Mouse (Mus musculus): ENCODE results near the gene Atp6v1f. TPM values are rescaled to one million over a fixed set of nuclear protein-coding genes. Genes with fewer than 3 reads are reported as not detected.

Gene Atp6v1f
- polyA plus RNA-seq, 1 experiment from 2014 or later, result 268 TPM

GRCm38 (mm10) chr6:29471137-29471536, 3.6 kb downstream of the Atp6v1f start, which contains the start of gene Atp6v1fnb:
Gene Atp6v1fnb, plus strand, starts transcription at chr6:29471437.
- H3K27ac ChIP-seq, result no peak within 1 kb of the TSS
- no peaks in the 10 kb centered on the region for H3K9me3 ChIP-seq (replicated peaks)
- ATAC-seq (replicated peaks; ENCODE audit: low FRiP score), result no peak
- no peak within 1 kb of the TSS for H3K4me3 ChIP-seq (replicated peaks)
- no peaks in the 10 kb centered on the region for H3K27me3 ChIP-seq
- peaks cover 26% of the 10 kb centered on the region for H3K4me1 ChIP-seq
- H3K36me3 ChIP-seq, result peaks cover 25% of the 10 kb centered on the region
- H3K9ac ChIP-seq, result no peak within 1 kb of the TSS
- WGBS, result 85% methylated on average over 4 of the region's 4 CpGs
- H3K4me2 ChIP-seq, result no peak within 1 kb of the TSS

- peak; percentile 95 for ATAC-seq (replicated peaks; ENCODE audit: low FRiP score)
- H3K9ac ChIP-seq, result peak overlapping the region; percentile 44
- H3K4me2 ChIP-seq, result peak overlapping the region; percentile 80
- peak overlapping the region; percentile 55 for H3K4me3 ChIP-seq (replicated peaks)
- H3K4me1 ChIP-seq, result peaks cover 18% of the 10 kb centered on the region
- H3K27me3 ChIP-seq, result no peaks in the 10 kb centered on the region
- no peaks in the 10 kb centered on the region for H3K9me3 ChIP-seq (replicated peaks)
- H3K36me3 ChIP-seq, result peaks cover 25% of the 10 kb centered on the region
- no peak overlapping the region for H3K27ac ChIP-seq
- 2% methylated on average over 31 of the region's 33 CpGs for WGBS
Measured at GRCm38 (mm10) chr6:29473941-29474691, 6.6 kb downstream of the Atp6v1f start.

GRCm38 (mm10) chr6:29474736-29475135, 7.2 kb downstream of the Atp6v1f start:
- peak overlapping the region; percentile 80 for H3K4me2 ChIP-seq
- peaks cover 25% of the 10 kb centered on the region for H3K36me3 ChIP-seq
- no peaks in the 10 kb centered on the region for H3K27me3 ChIP-seq
- H3K9ac ChIP-seq, result no peak overlapping the region
- peaks cover 16% of the 10 kb centered on the region for H3K4me1 ChIP-seq
- peak overlapping the region; percentile 55; the same call in 1 of the 2 replicates for H3K4me3 ChIP-seq (replicated peaks)
- H3K27ac ChIP-seq, result no peak overlapping the region
- 67% methylated on average over 2 of the region's 2 CpGs for WGBS
- no peaks in the 10 kb centered on the region for H3K9me3 ChIP-seq (replicated peaks)
- no peak; the same call in 1 of the 2 replicates for ATAC-seq (replicated peaks; ENCODE audit: low FRiP score)

DNA sequence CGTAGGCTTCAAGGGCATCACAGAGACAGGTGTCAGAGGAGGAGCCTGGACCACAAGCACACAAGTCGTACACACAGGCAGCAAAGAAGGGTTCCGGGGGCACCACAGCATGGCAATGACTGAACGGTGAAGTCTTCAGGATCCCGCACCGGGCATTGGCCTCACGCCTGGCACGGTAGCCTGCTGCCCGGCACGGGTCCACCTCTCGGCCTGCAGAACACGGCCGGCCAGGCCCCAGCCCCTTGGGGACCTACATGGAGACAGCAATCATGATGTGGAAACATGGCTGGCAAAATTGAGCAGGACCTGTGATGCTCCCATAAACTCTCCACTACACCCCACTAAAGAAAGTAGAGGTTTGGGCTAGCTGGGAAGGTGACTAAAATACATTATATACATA, 15.2 kb downstream of the Atp6v1f start:
- no peaks in the 10 kb centered on the region for H3K27me3 ChIP-seq
- H3K9ac ChIP-seq, result no peak overlapping the region
- WGBS, result 92% methylated on average over 13 of the region's 13 CpGs
- peaks cover 20% of the 10 kb centered on the region for H3K36me3 ChIP-seq
- no peak overlapping the region for H3K4me2 ChIP-seq
- ATAC-seq (replicated peaks; ENCODE audit: low FRiP score), result no peak
- H3K4me3 ChIP-seq (replicated peaks), result no peak overlapping the region
- H3K9me3 ChIP-seq (replicated peaks), result no peaks in the 10 kb centered on the region
- H3K27ac ChIP-seq, result no peak overlapping the region
- peaks cover 11% of the 10 kb centered on the region for H3K4me1 ChIP-seq

GRCm38 (mm10) chr6:29484716-29485559, 17.4 kb downstream of the Atp6v1f start:
- no peaks in the 10 kb centered on the region for H3K27me3 ChIP-seq
- H3K27ac ChIP-seq, result no peak overlapping the region
- peaks cover 11% of the 10 kb centered on the region for H3K4me1 ChIP-seq
- H3K9me3 ChIP-seq (replicated peaks), result no peaks in the 10 kb centered on the region
- 7% methylated on average over 26 of the region's 26 CpGs for WGBS
- H3K36me3 ChIP-seq, result peaks cover 20% of the 10 kb centered on the region
- peak overlapping the region; percentile 46 for H3K4me3 ChIP-seq (replicated peaks)
- peak; percentile 78 for ATAC-seq (replicated peaks; ENCODE audit: low FRiP score)
- 0 out of 2 replicates have a peak overlapping the region, but pooled peaks have one; percentile 37 for H3K9ac ChIP-seq
- peak overlapping the region; percentile 90 for H3K4me2 ChIP-seq

DNA sequence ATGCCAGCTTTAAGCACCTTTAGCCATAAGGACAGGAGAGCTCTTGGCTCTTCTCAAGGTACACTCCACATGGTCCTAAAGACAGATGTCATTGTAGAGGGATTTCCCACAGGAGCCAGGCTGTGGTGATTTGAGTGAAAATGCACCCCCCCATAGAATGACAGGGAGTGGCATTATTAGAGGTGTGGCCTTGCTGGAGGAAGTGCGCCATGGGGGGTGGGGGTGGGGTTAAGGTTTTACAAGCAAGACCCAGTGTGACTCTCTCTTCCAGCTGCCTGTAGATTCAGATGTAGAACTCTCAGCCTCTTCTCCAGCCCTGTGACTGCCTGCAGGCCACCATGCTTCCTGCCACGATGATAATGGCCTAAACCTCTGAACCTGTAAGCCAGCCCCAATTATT, 18.4 kb downstream of the Atp6v1f start:
- Histone ChIP-seq H3K9me3 (replicated peaks) (no peaks in the 10 kb centered on the region), H3K4me1 (peaks cover 11% of the 10 kb centered on the region), H3K4me3 (replicated peaks) (no peak overlapping the region), H3K9ac (no peak overlapping the region), H3K4me2 (no peak overlapping the region), H3K36me3 (peaks cover 23% of the 10 kb centered on the region), H3K27ac (no peak overlapping the region), H3K27me3 (no peaks in the 10 kb centered on the region)
- WGBS, result 52% methylated on average over 2 of the region's 2 CpGs
- no peak for ATAC-seq (replicated peaks; ENCODE audit: low FRiP score)

DNA sequence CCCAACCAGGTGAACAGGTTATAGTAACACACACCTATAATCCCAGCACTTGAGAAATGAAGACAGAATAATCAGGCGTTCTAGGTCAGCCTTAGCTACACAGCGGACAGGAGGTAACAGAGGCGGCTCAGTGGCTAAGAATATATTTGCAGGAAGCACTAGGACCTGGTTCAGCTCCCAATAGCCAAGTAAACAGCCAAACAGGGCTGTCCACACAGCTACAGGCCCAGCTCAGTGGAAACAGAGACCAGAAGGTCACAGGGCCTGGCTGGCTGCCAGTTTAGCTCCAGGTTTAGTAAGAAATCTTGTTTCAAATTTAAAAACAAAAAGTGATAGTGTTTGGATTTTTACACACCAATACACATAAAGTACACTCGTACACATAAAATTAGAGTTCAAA, 26.6 kb downstream of the Atp6v1f start:
- ATAC-seq (replicated peaks; ENCODE audit: low FRiP score), result no peak
- Histone ChIP-seq H3K4me3 (replicated peaks) (no peak overlapping the region), H3K27me3 (no peaks in the 10 kb centered on the region), H3K9ac (no peak overlapping the region), H3K4me2 (no peak overlapping the region), H3K27ac (no peak overlapping the region), H3K4me1 (peaks cover 11% of the 10 kb centered on the region; the same call in 1 of the 2 replicates), H3K36me3 (peaks cover 41% of the 10 kb centered on the region; the same call in 1 of the 2 replicates), H3K9me3 (replicated peaks) (no peaks in the 10 kb centered on the region)
- 66% methylated on average over 4 of the region's 4 CpGs for WGBS

DNA sequence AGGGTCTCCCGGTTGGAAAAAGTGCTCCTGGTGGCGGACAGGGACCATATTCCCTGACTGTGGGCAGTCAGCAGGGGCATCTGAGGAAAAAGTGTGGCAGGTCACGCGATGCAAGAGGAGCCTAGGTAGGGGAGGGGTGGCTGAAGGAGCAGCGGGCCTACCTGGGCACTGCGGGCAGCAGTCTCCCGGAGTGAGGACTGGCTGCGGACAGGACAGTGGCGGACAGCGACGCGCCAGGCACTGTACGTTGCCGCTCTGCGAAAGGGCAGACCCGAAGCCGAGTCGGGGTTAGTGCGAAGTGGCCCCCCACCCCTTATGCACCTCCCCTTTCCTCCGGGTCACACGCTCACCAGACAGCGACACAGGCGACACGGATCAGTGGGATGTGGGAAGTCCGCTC, 28.8 kb downstream of the Atp6v1f start:
- Histone ChIP-seq H3K4me1 (peaks cover 11% of the 10 kb centered on the region; the same call in 1 of the 2 replicates), H3K27me3 (no peaks in the 10 kb centered on the region), H3K4me3 (replicated peaks) (peak overlapping the region; percentile 10; the same call in 1 of the 2 replicates), H3K9ac (no peak overlapping the region), H3K36me3 (peaks cover 39% of the 10 kb centered on the region; the same call in 1 of the 2 replicates), H3K9me3 (replicated peaks) (no peaks in the 10 kb centered on the region), H3K4me2 (peak overlapping the region; percentile 45), H3K27ac (no peak overlapping the region)
- peak; percentile 24 for ATAC-seq (replicated peaks; ENCODE audit: low FRiP score)
- WGBS, result 37% methylated on average over 25 of the region's 25 CpGs

GRCm38 (mm10) chr6:29497791-29498190, 30.3 kb downstream of the Atp6v1f start:
- Histone ChIP-seq H3K4me2 (no peak overlapping the region), H3K4me1 (peaks cover 11% of the 10 kb centered on the region; the same call in 1 of the 2 replicates), H3K9ac (no peak overlapping the region), H3K27ac (no peak overlapping the region), H3K4me3 (replicated peaks) (no peak overlapping the region), H3K36me3 (peaks cover 38% of the 10 kb centered on the region; the same call in 1 of the 2 replicates), H3K9me3 (replicated peaks) (no peaks in the 10 kb centered on the region), H3K27me3 (no peaks in the 10 kb centered on the region)
- ATAC-seq (replicated peaks; ENCODE audit: low FRiP score), result peak; percentile 35; the same call in 1 of the 2 replicates
- 80% methylated on average over 2 of the region's 2 CpGs for WGBS

DNA sequence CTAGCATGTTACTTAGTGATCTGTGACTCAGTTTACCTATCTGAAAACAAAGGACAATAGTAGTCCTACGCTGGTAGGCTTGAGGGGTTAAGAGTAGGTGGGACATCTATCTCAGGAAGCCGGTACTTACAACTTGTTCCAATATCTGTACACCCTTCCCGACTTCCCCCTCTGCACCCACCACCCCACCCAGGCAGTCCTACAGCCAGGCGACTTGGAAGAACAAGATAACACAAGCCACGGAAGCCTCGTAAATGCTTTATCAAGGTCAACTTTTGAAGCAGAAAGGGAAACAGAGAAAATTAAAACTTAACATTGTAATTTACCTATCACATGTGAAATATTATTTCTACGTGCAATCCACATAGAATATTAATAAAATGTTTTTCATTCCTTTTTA, 32.7 kb downstream of the Atp6v1f start:
- 94% methylated on average over 7 of the region's 7 CpGs for WGBS
- Histone ChIP-seq H3K36me3 (peaks cover 41% of the 10 kb centered on the region; the same call in 1 of the 2 replicates), H3K27ac (no peak overlapping the region), H3K9me3 (replicated peaks) (no peaks in the 10 kb centered on the region), H3K4me2 (no peak overlapping the region), H3K9ac (no peak overlapping the region), H3K4me1 (peaks cover 11% of the 10 kb centered on the region; the same call in 1 of the 2 replicates), H3K27me3 (no peaks in the 10 kb centered on the region), H3K4me3 (replicated peaks) (no peak overlapping the region)
- ATAC-seq (replicated peaks; ENCODE audit: low FRiP score), result no peak

DNA sequence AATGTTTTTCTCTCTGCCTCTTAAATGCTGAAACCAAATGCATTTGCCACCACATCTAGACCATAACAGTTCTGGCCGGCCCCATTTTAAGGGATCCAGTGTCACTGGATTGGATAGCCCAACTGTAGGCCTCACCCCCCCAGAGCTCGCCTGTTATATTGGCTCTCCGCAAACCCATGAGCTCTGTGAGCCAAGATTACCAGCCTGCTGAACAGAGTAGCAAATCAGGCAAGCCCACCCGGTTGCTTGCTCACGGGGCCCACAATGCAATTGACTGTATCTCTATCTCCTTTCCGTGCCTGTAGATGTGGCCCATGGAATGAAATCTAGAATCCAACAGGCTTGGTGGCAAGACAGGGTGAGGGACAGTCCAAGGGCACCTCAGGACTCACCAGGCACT, 33.3 kb downstream of the Atp6v1f start:
- Histone ChIP-seq H3K4me2 (no peak overlapping the region), H3K36me3 (peaks cover 39% of the 10 kb centered on the region; the same call in 1 of the 2 replicates), H3K4me1 (peaks cover 12% of the 10 kb centered on the region; the same call in 1 of the 2 replicates), H3K9ac (no peak overlapping the region), H3K27ac (no peak overlapping the region), H3K4me3 (replicated peaks) (no peak overlapping the region), H3K27me3 (no peaks in the 10 kb centered on the region), H3K9me3 (replicated peaks) (no peaks in the 10 kb centered on the region)
- no peak for ATAC-seq (replicated peaks; ENCODE audit: low FRiP score)
- 93% methylated on average over 6 of the region's 6 CpGs for WGBS

DNA sequence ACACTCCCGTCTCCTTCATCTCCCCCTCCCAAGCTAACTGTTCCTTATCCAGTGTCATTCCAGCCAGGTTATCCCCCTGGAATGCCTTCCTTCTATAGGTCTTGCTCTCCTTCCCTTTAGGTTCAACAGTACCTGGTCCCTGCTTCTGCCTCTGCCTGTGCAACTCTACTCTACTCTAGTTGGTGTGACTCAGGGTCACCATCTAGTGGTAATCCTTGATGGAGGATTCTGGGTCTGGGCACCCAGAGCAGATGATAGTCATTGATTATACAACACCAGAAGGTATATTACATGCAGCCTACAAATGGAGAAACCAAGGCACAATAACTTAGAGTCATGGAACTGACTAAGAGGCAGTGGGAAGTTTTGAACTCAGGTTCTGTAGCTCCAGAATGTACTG, 34.1 kb downstream of the Atp6v1f start:
- H3K4me2 ChIP-seq, result no peak overlapping the region
- H3K9me3 ChIP-seq (replicated peaks), result no peaks in the 10 kb centered on the region
- H3K9ac ChIP-seq, result no peak overlapping the region
- no peak for ATAC-seq (replicated peaks; ENCODE audit: low FRiP score)
- H3K36me3 ChIP-seq, result peaks cover 33% of the 10 kb centered on the region; the same call in 1 of the 2 replicates
- 94% methylated on average over 1 of the region's 1 CpGs for WGBS
- no peak overlapping the region for H3K4me3 ChIP-seq (replicated peaks)
- no peaks in the 10 kb centered on the region for H3K27me3 ChIP-seq
- H3K4me1 ChIP-seq, result peaks cover 12% of the 10 kb centered on the region
- H3K27ac ChIP-seq, result no peak overlapping the region

Measured in kidney, embryonic 15.5 days (tissue).